Mouse (Mus musculus) liver, adult 2 months (tissue): ENCODE results near the gene Zmynd11. TPM values are rescaled to one million over a fixed set of nuclear protein-coding genes. Genes with fewer than 3 reads are reported as not detected.
A peak's percentile ranks its signal among the peaks of the same experiment; 100 is the strongest.
"Not testable (repeated sequence)": the region's sequence is repeated elsewhere in the genome, so short reads cannot be mapped to it uniquely, and the experiment has no call there.

Source experiments
- DNase-seq: peaks from one replicate; pipeline ENCODE4 v3.0.0-alpha.2; 2011; ENCODE audit warnings: low read depth, low spot score; ENCODE audit errors: extremely low read depth
- H3K27ac ChIP-seq: fragments of 200-500 bp; replicated peaks from 2 replicates; pipeline ENCODE4 v1.5.1; 2012; ENCODE audit warnings: low read depth, mild to moderate bottlenecking, control low read depth, inconsistent platforms, low read length; ENCODE audit not compliant: insufficient read depth
- H3K27me3 ChIP-seq: fragments of 200-500 bp; 2 replicates; pipeline ENCODE4 v1.6.1; 2012; ENCODE audit warnings: mild to moderate bottlenecking, moderate library complexity, low read length, inconsistent platforms; ENCODE audit not compliant: control insufficient read depth, insufficient read depth
- H3K36me3 ChIP-seq: fragments of 200-500 bp; 2 replicates; pipeline ENCODE4 v1.6.1; 2012; ENCODE audit warnings: low read length, inconsistent platforms; ENCODE audit not compliant: control insufficient read depth, insufficient read depth
- H3K4me1 ChIP-seq: fragments of 200-500 bp; 2 replicates; pipeline ENCODE4 v1.6.1; 2011; ENCODE audit warnings: low read length; ENCODE audit not compliant: control insufficient read depth, insufficient read depth
- H3K4me3 ChIP-seq: fragments of 200-500 bp; 2 replicates; pipeline ENCODE4 v1.5.1; 2011; ENCODE audit warnings: low read depth, mild to moderate bottlenecking, control low read depth, low read length, moderate library complexity; ENCODE audit not compliant: insufficient read depth
- H3K79me2 ChIP-seq: fragments of 200-500 bp; 2 replicates; pipeline ENCODE4 v1.6.1; 2012; ENCODE audit warnings: inconsistent platforms, mild to moderate bottlenecking, low read length, moderate library complexity; ENCODE audit not compliant: control insufficient read depth, insufficient read depth
- H3K9ac ChIP-seq: fragments of 200-500 bp; 2 replicates; pipeline ENCODE4 v1.6.1; 2012; ENCODE audit warnings: low read depth, mild to moderate bottlenecking, control low read depth, inconsistent platforms, low read length
- CTCF ChIP-seq: fragments of 200-500 bp; IDR thresholded peaks from 2 replicates; pipeline ENCODE4 v1.5.1; 2011; ENCODE audit warnings: low read depth, low read length, control low read depth
- POLR2A ChIP-seq: fragments of 200-500 bp; IDR thresholded peaks from 2 replicates; pipeline ENCODE4 v1.6.1; 2011; ENCODE audit warnings: low read length, control low read depth; ENCODE audit not compliant: insufficient read depth; ENCODE audit errors: extremely low read depth
- WGBS: fragments of 180-500 bp; shearing (Covaris S2); methylation state at CpG from one replicate; pipeline ENCODE4 v1.1.7; 2018; 5-methylcytosine and 5-hydroxymethylcytosine counted together
- polyA plus RNA-seq: library from polyadenylated mRNA; depleted of rRNA; stranded (reverse); fragments of >200 nt; gene quantifications from 2 replicates; pipeline ENCODE4 v1.2.3, GENCODE M21; 2012
- total RNA-seq: library from RNA; depleted of rRNA; stranded (reverse); fragments of >200 nt; gene quantifications from 2 replicates; pipeline ENCODE4 v1.2.3, GENCODE M21; 2014

Zmynd11 gene
- total and polyA plus RNA-seq, 2 experiments = 21.6 to 35.5 TPM

DNA sequence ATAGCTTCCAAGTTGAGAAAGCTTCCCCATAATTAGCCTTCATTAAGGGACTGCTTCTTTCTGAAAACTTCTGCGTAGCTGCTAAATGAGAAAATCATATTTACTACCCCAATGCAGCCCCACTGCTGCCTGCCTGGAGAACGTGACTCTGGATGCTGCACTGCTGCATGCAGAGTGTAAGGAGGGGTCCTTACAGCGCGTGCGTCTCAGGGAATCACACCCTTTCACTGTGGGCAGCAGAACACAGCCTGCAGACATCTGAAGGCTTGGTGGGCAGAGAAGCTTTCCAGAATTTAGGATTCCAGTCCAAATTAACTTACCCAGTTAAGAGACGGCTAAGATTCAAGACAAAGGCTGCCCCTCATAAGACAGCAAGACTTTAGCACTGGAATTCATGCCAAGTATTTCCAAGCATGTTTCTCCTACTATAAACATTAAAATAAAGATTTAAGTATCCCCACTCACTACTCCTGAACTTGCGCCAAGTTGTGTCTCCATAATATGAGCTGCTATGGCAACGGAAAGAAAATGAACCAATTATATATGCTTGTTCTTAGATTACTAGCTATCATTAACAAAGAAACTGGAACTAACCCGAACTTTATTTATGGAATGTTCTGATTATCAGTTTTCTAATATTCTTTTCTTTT lies 7.2 kb downstream of the Zmynd11 start:
- 86% methylated on average over 9 of the region's 9 CpGs for WGBS
- Histone ChIP-seq H3K27me3 (no peaks in the 10 kb centered on the region), H3K9ac (no peak overlapping the region), H3K4me1 (peaks cover 14% of the 10 kb centered on the region), H3K4me3 (no peak overlapping the region), H3K36me3 (no peaks in the 10 kb centered on the region), H3K27ac (no peak overlapping the region), H3K79me2 (peaks cover 32% of the 10 kb centered on the region)
- no peak for TF ChIP-seq POLR2A
- TF ChIP-seq CTCF = no peak
- DNase-seq = no peak

DNA sequence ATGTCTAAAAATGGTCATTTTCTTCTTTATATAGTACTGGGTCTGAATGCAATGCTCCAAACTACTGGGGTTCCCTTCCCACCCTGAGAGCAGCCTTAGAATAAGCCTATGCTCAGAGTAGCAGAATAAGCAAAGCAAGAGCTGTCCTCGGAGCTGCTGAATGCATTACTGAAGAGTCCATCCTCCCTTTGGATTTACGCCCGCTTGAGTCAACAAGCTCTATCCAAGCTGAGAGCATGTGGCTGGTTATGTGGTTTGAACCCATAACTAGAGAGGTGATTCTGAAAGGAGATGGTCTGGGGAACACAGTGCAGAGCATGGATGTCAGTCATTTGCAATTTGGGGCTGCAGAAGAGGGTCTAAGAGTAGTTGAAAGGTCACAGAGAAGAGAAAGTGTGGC lies 11.4 kb downstream of the Zmynd11 start:
- no peak overlapping the region for H3K27ac ChIP-seq
- no peaks in the 10 kb centered on the region for H3K27me3 ChIP-seq
- H3K9ac ChIP-seq = no peak overlapping the region
- H3K4me3 ChIP-seq = no peak overlapping the region
- DNase-seq = peak; percentile 56
- WGBS = 28% methylated on average over 3 of the region's 3 CpGs
- H3K36me3 ChIP-seq = no peaks in the 10 kb centered on the region
- H3K4me1 ChIP-seq = peaks cover 8% of the 10 kb centered on the region
- no peak for TF ChIP-seq CTCF
- no peak for TF ChIP-seq POLR2A
- peaks cover 24% of the 10 kb centered on the region for H3K79me2 ChIP-seq

DNA sequence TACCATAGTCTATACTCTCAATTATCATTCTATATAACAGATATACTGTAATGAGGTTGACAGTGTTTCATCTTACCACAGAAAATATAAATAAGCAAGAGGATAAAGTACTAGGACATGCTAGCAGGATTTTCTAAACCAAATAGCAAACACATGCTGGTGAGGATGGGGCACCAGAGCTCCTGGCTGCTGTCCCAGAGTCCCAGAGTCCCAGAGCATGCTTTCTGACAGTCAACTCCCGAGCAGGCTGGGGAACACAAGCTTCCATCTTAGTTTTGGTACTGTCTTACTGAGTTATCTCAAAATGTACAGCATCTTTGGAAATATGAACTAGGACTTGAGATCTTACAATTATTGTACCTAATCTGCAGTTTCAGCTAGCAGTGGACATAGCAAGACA lies 14.8 kb downstream of the Zmynd11 start:
- Histone ChIP-seq H3K36me3 (no peaks in the 10 kb centered on the region), H3K27me3 (no peaks in the 10 kb centered on the region), H3K9ac (no peak overlapping the region), H3K27ac (no peak overlapping the region), H3K79me2 (peaks cover 20% of the 10 kb centered on the region; the same call in 1 of the 2 replicates), H3K4me1 (peaks cover 2% of the 10 kb centered on the region; the same call in 1 of the 2 replicates), H3K4me3 (no peak overlapping the region)
- DNase-seq = peak; percentile 55
- TF ChIP-seq CTCF (no peak), POLR2A (no peak)
- 7% methylated on average over 1 of the region's 1 CpGs for WGBS

DNA sequence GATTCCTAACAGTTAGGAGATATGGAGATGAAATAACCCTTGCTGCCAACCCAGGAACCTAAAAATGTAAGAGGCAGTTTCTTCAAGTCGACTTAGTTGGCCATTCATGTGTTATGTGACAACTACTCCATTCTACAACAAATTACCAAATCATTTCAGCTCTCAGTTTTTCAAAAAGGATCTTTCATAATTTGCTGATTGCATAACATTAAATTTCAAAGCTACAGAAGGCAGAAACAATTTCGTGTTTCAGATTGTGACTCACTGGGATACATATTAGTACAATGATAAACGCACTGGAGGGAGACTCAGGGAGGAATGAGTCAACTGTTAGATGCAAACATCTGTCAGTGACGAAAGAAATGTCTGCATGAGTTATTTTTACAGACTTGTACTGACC lies 15.3 kb downstream of the Zmynd11 start:
- Histone ChIP-seq H3K36me3 (no peaks in the 10 kb centered on the region), H3K79me2 (peaks cover 17% of the 10 kb centered on the region; the same call in 1 of the 2 replicates), H3K4me3 (no peak overlapping the region), H3K27ac (no peak overlapping the region), H3K9ac (no peak overlapping the region), H3K4me1 (peaks cover 2% of the 10 kb centered on the region; the same call in 1 of the 2 replicates), H3K27me3 (no peaks in the 10 kb centered on the region)
- peak; percentile 41 for DNase-seq
- TF ChIP-seq POLR2A = no peak
- TF ChIP-seq CTCF = no peak
- 42% methylated on average over 4 of the region's 4 CpGs for WGBS

DNA sequence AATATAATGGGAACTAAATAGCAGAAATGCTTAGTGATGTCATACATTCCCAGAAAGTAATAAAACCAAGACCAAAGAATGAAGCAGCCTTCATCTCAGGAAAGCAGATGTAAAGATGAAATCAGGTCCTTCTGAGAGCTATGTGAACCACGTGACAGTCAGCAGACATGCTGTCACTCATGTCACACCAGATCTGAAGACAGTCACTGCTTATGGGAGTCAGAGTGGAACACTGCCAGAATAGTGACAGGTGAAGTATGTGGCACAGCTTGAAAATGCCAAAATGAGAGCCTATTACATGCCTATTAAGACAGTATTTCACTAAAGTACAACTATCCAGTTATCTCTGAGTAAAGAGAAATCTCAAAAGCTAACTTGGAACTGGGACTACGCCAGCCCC lies 26.9 kb downstream of the Zmynd11 start:
- WGBS = 90% methylated on average over 2 of the region's 2 CpGs
- H3K9ac ChIP-seq = no peak overlapping the region
- H3K27ac ChIP-seq = no peak overlapping the region
- peaks cover 4% of the 10 kb centered on the region; the same call in 1 of the 2 replicates for H3K36me3 ChIP-seq
- DNase-seq = no peak
- no peaks in the 10 kb centered on the region for H3K27me3 ChIP-seq
- no peak for TF ChIP-seq CTCF
- TF ChIP-seq POLR2A = no peak
- H3K79me2 ChIP-seq = peaks cover 11% of the 10 kb centered on the region
- no peak overlapping the region for H3K4me3 ChIP-seq
- peaks cover 3% of the 10 kb centered on the region; the same call in 1 of the 2 replicates for H3K4me1 ChIP-seq

DNA sequence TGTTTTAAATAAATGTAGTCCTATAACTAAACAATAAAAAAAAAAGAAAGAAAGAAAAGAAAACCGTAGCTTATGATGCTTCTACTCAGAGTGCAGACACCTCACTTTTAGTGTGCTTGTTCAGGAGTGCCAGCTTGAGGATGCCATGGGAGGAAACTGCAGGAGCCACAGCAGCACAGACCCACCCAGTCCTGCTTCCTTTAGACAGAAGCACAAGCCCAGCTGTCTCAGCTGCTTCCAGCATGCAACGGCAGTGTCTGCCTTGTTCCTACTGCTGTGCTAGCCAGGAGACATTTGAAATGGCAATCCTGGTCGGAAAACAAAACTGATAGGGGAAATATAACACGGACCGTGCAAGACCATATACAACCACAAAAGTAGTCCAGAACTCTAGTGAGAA lies 28.1 kb downstream of the Zmynd11 start:
- peaks cover 3% of the 10 kb centered on the region; the same call in 1 of the 2 replicates for H3K4me1 ChIP-seq
- H3K27me3 ChIP-seq = no peaks in the 10 kb centered on the region
- no peak overlapping the region for H3K4me3 ChIP-seq
- WGBS = 82% methylated on average over 5 of the region's 5 CpGs
- H3K36me3 ChIP-seq = peaks cover 7% of the 10 kb centered on the region; the same call in 1 of the 2 replicates
- no peak overlapping the region for H3K27ac ChIP-seq
- H3K79me2 ChIP-seq = peaks cover 11% of the 10 kb centered on the region
- no peak for DNase-seq
- no peak for TF ChIP-seq CTCF
- no peak for TF ChIP-seq POLR2A
- H3K9ac ChIP-seq = no peak overlapping the region

DNA sequence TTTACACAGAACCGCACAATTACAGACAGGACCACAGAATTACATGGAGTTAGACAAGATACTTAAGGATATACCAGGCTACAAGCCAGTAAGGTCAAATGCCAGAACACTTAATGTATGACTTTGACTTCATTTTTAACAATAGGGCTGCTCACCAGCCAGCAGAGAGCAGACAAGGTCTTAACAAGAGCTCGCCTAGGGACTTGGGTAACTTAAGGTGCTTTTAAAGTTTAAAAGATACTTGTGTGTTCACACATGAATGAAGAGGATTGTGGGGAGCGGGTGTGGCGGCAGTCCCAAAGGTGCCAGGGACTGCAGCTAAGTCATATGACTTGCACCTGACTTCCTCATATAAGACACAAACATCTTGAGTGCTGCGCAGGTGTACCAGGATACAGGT lies 32.9 kb downstream of the Zmynd11 start:
- not testable (repeated sequence) for H3K79me2 ChIP-seq, H3K27me3 ChIP-seq, H3K4me3 ChIP-seq, H3K4me1 ChIP-seq, H3K9ac ChIP-seq, DNase-seq, H3K27ac ChIP-seq
- peaks cover 12% of the 10 kb centered on the region for H3K36me3 ChIP-seq
- WGBS = 96% methylated on average over 4 of the region's 5 CpGs
